Mouse (Mus musculus): Measurements from ENCODE around the gene Birc5. TPM values are rescaled to one million over a fixed set of nuclear protein-coding genes. Genes with fewer than 3 reads are reported as not detected.

Gene Birc5
- polyA plus RNA-seq, 1 experiment from 2014 or later = 91.7 TPM

DNA sequence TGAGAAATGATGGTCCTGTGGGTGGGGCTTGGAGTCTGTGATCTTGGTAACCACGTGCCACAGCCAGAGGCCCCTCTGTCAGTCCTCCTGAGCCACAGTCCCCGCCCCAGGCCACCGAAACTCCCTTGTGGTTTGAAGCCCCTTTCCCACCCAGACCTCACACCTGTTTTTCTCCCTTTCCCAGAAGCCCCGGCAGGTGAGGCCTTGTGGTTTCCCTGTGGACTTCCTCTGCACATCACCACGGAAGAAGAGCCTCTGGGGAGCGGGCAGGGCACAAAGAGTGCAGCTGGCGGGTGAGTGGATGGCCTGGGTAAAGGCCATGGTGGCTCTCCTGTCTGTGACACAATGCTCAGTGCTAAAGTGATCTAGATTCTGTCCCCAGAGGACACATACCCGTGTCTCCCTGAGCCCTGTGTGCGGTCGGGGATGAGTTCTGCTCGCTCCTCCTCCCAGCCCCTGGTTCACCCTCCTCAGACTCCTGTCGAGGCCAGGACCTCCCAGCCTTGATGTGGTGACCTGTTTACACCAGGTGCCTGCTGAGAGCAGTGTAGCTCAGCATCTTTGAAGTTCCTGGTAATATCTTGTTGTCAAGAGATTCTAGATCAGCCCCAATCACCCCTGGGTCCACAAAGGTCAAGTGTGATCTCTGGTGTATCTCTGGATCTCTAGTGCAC is 23.0 kb downstream of the Birc5 start:
- 62% methylated on average over 12 of the region's 12 CpGs for WGBS
- H3K36me3 ChIP-seq (ENCODE audit: control insufficient read depth, insufficient read depth, low read length) = no peaks in the 10 kb centered on the region

DNA sequence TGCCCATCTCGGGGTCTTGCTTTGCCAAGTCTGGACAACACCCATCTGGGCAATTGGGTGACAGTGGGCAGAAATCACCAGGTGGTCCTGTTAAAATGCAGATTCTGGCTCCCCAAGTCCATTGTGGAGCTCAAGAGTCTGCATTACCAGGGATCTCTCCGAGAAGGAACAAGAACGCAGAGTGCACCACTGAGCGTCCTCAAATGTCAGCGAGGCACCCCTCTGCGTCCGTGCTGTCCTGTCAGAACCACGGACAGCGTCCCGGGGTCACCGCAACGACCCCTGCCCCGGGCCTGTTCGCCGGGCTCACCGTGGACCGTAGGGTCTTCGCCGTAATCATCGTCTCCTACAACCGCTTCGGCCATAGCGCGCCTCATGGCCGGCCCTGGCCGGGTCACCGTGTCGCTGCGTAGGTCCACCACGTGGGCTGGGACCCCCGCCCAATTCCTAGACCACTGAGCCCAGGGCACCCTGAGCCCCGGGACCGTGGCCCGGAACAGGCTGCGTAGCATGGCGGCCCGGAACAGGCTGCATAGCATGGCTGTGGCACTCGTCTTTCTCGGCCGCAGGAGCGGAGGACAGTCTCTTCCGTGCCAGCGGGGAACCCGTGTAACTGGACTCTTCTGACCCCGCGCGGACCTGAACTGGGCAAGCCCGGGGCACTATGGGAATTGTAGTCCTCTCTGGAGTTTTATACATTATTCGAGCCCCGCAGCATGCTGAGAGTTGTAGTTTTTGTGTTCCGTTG is 24.0 kb downstream of the Birc5 start, which contains the start of gene Tha1:
Tha1 (minus strand) TSS at position 621 of the 748 bp plus-strand sequence.
- Histone ChIP-seq H3K36me3 (ENCODE audit: control insufficient read depth, insufficient read depth, low read length) (no peaks in the 10 kb centered on the region), H3K27me3 (ENCODE audit: control insufficient read depth, insufficient read depth, low read length) (no peaks in the 10 kb centered on the region), H3K9me3 (ENCODE audit: control insufficient read depth, low read length) (no peaks in the 10 kb centered on the region), H3K9ac (ENCODE audit: low read length) (peak within 1 kb of the TSS; percentile 77), H3K4me3 (ENCODE audit: low read depth, low read length) (peak within 1 kb of the TSS; percentile 64), H3K4me2 (replicated peaks; ENCODE audit: low read depth) (peak within 1 kb of the TSS; percentile 99), H3K4me1 (replicated peaks; ENCODE audit: control insufficient read depth, insufficient read depth) (no peaks in the 10 kb centered on the region), H3K27ac (replicated peaks) (peak within 1 kb of the TSS; percentile 56; the same call in 1 of the 2 replicates)
- no peak for TF ChIP-seq EP300 (optimal IDR thresholded peaks at IDR 0.05)
- no peak for TF ChIP-seq CTCF (IDR thresholded peaks at IDR 0.05; ENCODE audit: low read depth)
- WGBS = 2% methylated on average over 51 of the region's 51 CpGs
- ATAC-seq (ENCODE audit: low FRiP score, low TSS enrichment) = peak; percentile 72
- peak; percentile 86 for DNase-seq (ENCODE audit: low spot score)

More for the DNA sequence above, 23.0 kb downstream of the Birc5 start:
- Histone ChIP-seq H3K27me3 (ENCODE audit: control insufficient read depth, insufficient read depth, low read length) (no peaks in the 10 kb centered on the region), H3K27ac (replicated peaks) (no peak overlapping the region), H3K9me3 (ENCODE audit: control insufficient read depth, low read length) (no peaks in the 10 kb centered on the region), H3K4me2 (replicated peaks; ENCODE audit: low read depth) (no peak overlapping the region), H3K9ac (ENCODE audit: low read length) (no peak overlapping the region), H3K4me1 (replicated peaks; ENCODE audit: control insufficient read depth, insufficient read depth) (no peaks in the 10 kb centered on the region), H3K4me3 (ENCODE audit: low read depth, low read length) (no peak overlapping the region)
- no peak for TF ChIP-seq EP300 (optimal IDR thresholded peaks at IDR 0.05)
- no peak for TF ChIP-seq CTCF (IDR thresholded peaks at IDR 0.05; ENCODE audit: low read depth)
- ATAC-seq (ENCODE audit: low FRiP score, low TSS enrichment) (no peak), DNase-seq (ENCODE audit: low spot score) (no peak)

DNA sequence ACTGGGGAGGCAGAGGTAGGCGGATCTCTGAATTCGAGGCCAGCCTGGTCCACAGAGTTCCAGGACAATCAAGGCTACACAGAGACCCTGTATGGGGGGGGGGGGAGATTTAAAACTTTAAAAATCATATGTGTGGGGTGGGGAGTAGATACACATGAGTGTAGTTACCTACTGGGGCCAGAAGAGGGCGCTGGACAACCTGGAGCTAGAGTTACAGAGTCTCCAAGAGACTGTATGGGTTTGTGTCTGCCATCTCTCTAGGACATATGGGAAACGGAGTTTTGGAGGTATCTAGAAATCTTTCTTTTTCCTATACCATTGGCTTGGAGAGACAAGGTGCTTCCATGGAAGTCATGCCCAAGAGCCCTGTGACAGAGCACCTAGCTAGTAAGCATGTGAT is 25.4 kb downstream of the Birc5 start:
- H3K27me3 ChIP-seq (ENCODE audit: control insufficient read depth, insufficient read depth, low read length) = no peaks in the 10 kb centered on the region
- no peaks in the 10 kb centered on the region for H3K9me3 ChIP-seq (ENCODE audit: control insufficient read depth, low read length)
- no peak overlapping the region for H3K4me3 ChIP-seq (ENCODE audit: low read depth, low read length)
- no peak overlapping the region for H3K27ac ChIP-seq (replicated peaks)
- ATAC-seq (ENCODE audit: low FRiP score, low TSS enrichment) = no peak
- TF ChIP-seq CTCF (IDR thresholded peaks at IDR 0.05; ENCODE audit: low read depth) (peak; percentile 71), EP300 (optimal IDR thresholded peaks at IDR 0.05) (no peak)
- H3K9ac ChIP-seq (ENCODE audit: low read length) = no peak overlapping the region
- WGBS = 63% methylated on average over 4 of the region's 4 CpGs
- H3K36me3 ChIP-seq (ENCODE audit: control insufficient read depth, insufficient read depth, low read length) = no peaks in the 10 kb centered on the region
- no peak for DNase-seq (ENCODE audit: low spot score)
- no peak overlapping the region for H3K4me2 ChIP-seq (replicated peaks; ENCODE audit: low read depth)
- H3K4me1 ChIP-seq (replicated peaks; ENCODE audit: control insufficient read depth, insufficient read depth) = 0 out of 2 replicates have a peak, but pooled peaks cover 5% of the 10 kb centered on the region

DNA sequence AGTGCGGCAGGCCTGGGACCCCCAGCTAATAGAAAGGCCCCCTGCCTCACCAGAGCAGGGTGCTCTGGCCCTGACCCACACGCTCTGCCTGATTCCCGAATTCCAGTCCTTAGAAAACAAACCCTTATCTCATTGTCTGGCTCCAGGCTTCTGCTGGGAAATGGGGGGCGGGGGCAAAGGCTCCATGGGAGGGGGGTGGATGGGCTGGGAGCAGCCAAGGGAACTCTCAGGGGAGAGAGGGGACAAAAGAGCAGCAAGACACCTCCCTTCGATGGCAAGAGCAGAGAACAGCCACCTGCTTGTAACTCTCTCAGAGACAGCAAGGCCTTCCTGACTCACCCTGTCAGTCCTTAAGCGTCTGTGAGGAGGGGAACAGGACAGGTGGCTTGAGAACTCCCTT is 26.6 kb downstream of the Birc5 start:
- Histone ChIP-seq H3K9me3 (ENCODE audit: control insufficient read depth, low read length) (no peaks in the 10 kb centered on the region), H3K27ac (replicated peaks) (no peak overlapping the region), H3K36me3 (ENCODE audit: control insufficient read depth, insufficient read depth, low read length) (no peaks in the 10 kb centered on the region), H3K27me3 (ENCODE audit: control insufficient read depth, insufficient read depth, low read length) (no peaks in the 10 kb centered on the region), H3K9ac (ENCODE audit: low read length) (no peak overlapping the region), H3K4me1 (replicated peaks; ENCODE audit: control insufficient read depth, insufficient read depth) (0 out of 2 replicates have a peak, but pooled peaks cover 5% of the 10 kb centered on the region), H3K4me3 (ENCODE audit: low read depth, low read length) (no peak overlapping the region), H3K4me2 (replicated peaks; ENCODE audit: low read depth) (no peak overlapping the region)
- TF ChIP-seq EP300 (optimal IDR thresholded peaks at IDR 0.05) = no peak
- TF ChIP-seq CTCF (IDR thresholded peaks at IDR 0.05; ENCODE audit: low read depth) = no peak
- no peak for ATAC-seq (ENCODE audit: low FRiP score, low TSS enrichment)
- WGBS = 47% methylated on average over 6 of the region's 6 CpGs
- no peak for DNase-seq (ENCODE audit: low spot score)

DNA sequence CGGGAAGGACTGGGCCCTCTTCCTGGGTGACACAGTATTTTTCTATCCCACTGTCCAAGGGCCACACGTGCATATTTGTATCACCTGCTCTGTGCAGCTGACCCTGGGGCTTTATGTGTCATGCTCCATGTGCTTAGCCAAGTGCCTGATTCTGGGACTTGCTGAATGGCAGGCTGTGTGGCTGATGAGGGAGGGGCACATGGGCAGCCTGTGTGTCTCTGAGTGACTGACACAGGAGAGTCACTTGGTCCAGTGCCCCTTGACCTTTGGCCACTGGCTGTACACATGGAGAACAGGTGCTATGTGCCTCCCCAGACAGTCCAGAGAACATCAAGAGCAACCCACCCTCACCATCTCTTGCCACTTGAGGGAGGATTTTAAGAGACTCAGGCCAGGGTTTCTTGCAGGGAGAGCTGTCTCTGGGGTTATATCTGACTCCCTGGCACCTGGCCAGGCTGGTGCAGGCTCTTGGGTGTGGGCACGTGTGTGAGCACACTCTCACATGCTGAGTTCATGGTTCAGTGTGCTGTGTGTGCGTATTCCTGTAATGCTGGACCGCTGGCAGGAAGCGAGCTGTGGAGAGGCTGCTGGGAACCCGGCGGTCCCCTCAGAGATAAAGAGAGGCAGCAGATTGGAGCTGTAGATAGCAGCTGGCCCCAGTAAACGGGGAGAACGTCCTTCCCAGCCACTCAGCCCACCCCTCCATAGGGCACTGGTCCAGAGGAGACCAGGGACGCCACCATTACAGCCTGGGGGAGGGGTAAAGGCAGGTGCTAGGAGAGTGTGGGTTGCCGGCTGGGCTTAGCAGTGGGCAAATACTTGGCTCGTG is 29.1 kb downstream of the Birc5 start:
- Histone ChIP-seq H3K27ac (replicated peaks) (peak overlapping the region; percentile 58), H3K36me3 (ENCODE audit: control insufficient read depth, insufficient read depth, low read length) (no peaks in the 10 kb centered on the region), H3K4me2 (replicated peaks; ENCODE audit: low read depth) (peak overlapping the region; percentile 32), H3K9me3 (ENCODE audit: control insufficient read depth, low read length) (no peaks in the 10 kb centered on the region), H3K4me1 (replicated peaks; ENCODE audit: control insufficient read depth, insufficient read depth) (peaks cover 16% of the 10 kb centered on the region), H3K9ac (ENCODE audit: low read length) (peak overlapping the region; percentile 35; the same call in 1 of the 2 replicates), H3K27me3 (ENCODE audit: control insufficient read depth, insufficient read depth, low read length) (no peaks in the 10 kb centered on the region), H3K4me3 (ENCODE audit: low read depth, low read length) (no peak overlapping the region)
- TF ChIP-seq CTCF (IDR thresholded peaks at IDR 0.05; ENCODE audit: low read depth) (no peak), EP300 (optimal IDR thresholded peaks at IDR 0.05) (no peak)
- peak; percentile 81 for DNase-seq (ENCODE audit: low spot score)
- WGBS = 24% methylated on average over 12 of the region's 13 CpGs
- peak; percentile 53 for ATAC-seq (ENCODE audit: low FRiP score, low TSS enrichment)

All from stomach, postnatal 0 days (tissue).